Mouse (Mus musculus): ENCODE measurements around the gene Pbdc1.

DNA sequence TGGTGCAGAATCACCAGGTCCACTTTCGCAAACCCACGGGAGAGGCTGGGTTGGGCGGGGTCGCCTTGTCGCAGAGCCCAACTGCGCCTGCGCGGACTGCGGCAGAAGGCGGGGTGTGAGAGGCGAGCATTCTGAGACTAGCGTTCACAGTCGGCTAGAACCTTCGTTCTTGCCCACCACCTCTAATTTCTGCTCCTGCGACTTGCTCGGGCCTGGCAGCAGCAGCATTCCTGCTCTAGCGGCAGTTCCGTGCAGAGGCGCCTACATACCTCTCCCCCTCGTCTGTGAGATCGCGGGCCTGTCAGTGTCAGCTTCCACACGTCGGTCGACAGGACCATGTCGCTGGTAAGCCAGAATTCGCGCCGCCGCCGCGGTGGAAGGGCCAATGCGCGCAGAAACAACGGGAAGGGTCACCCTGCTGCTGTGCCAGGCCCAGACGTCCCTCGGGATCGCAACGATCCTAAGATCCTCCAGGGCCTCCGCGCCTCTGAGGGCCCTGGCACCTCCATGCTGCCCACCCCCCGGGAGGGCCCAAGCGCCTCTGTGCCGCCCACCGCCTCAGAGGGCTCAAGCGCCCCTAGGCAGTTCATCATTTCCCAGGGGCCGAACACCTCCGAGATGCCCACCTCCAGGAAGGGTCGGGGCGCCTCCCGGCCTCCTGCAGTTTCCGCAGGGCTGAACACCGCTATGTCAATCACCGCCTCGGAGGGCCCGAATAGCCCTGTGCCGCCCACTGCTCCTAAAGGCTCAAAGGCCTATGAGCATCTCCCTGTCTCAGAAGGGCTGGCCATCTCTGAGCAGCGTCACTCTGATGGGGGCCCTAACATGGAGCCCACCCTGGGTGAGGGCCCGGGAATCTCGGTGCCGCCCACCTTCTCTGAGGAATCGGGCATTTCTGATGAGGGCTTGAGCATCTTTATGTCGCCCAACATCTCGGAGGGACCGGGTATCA lies 41.0 kb downstream of the Pbdc1 start, which contains the start of gene Magee1:
- no peak for TF ChIP-seq CTCF (IDR thresholded peaks at IDR 0.05; ENCODE audit: low read depth, low read length)
- no peak for TF ChIP-seq POLR2A (IDR thresholded peaks at IDR 0.05; ENCODE audit: extremely low read depth, insufficient read depth, low read length)
